Mouse (Mus musculus): Measurements from ENCODE around the gene Ak4. TPM values are rescaled to one million over a fixed set of nuclear protein-coding genes. Genes with fewer than 3 reads are reported as not detected.
A peak's percentile ranks its signal among the peaks of the same experiment; 100 is the strongest.

The Ak4 gene
- total RNA-seq, 2 experiments from 2014 or later: 84.1 to 87.1 TPM

DNA sequence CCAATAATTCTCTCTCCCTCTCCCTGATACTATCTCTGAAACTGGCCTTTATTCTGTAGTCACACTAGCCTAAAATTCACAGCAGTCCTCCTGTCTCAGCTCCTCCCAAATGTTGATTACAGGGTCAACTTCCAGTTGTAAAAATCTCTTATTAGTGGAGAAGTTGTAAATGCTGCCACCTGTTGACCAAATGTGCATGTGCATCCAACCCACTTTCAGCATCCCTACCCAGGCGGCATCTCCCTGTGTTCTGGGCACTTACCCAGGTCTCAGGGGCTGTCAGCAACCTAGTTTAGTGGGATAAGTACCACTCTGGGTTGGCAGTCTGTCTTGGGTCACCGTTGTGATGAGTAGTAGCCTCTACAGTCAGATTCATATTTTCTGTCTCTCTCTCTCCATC, 39.3 kb downstream of the Ak4 start:
- peak; percentile 53 to 85 for DNase-seq (ENCODE audit: low spot score in 2 of 2)

DNA sequence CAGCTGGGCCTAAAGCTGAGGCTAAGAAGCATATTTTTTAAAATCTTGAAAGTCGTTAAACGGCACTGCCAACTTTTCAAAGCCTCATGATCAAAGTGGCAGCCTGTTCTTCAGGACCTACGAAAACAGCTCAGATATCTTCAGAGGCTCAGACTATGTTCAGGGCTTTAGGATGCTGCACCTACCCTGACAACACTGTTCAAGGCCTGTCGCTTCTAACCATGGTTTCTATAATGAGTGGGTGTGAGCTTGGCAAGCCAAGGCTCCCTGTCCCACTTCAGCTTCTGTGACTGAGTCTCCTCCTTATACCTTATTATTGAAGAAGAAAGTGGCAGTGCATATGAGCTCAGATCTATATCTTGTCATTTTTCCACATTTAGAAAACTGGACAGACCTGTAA, 40.3 kb downstream of the Ak4 start:
- DNase-seq (ENCODE audit: low spot score in 2 of 2): no peak

DNA sequence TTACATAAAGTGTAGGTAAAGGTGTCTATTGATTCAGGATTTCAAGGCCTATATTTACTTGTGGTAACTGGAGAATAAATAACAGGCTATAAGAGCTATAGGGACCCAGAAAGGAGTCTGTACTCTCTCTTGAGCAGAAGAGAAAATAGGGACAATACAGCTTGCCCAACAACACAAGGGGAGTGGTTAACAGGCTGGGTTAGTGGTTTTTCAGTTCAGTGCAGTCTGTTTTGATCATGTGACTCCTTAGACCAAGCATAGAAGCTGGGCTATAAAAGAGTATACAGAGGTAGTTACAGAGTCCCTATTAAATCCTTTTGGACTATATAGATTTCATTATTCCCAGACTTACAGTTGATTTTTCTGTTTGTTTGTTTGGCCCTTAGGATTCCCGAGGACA, 41.0 kb downstream of the Ak4 start:
- no peak for DNase-seq (ENCODE audit: low spot score in 2 of 2)

DNA sequence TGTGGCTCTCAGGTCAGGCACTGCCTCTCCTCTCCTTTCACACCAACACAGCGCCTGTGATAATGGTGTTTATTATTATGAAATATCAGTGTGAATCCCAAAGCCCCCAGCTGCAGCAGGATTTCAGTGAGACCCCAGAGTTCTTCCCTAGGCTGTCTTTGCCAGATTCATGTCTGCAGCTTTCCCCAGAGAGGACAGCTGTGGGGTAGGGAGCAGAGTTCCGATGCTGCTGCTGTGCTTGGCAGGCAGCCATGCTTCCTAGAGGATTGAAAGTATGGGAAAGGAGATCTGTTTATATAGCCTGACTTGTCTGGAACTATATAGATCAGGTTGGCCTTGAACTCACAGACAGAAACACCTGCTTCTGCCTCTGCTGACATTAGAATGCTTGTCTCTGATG, 43.0 kb downstream of the Ak4 start:
- DNase-seq (ENCODE audit: low spot score in 2 of 2): no peak

DNA sequence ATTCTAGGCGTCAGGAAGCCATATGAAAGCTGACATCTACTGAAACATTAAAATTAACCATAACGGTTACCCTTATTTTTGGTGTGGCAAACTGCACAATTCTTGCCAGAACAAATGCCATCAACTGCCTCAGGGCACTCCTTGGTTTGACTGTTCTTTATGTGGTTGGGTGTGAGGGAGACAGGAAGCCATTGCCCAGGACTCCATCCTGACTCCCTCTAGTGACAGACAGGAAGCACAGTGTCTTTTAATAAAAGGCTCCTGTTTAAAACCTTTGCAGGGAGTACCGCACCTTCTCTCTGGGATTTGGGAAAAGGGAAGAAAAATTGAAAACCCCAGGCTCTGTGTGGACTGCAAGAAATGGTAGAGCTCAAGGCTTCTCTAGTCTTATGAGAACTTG, 47.2 kb downstream of the Ak4 start:
- no peak for DNase-seq (ENCODE audit: low spot score in 2 of 2)

DNA sequence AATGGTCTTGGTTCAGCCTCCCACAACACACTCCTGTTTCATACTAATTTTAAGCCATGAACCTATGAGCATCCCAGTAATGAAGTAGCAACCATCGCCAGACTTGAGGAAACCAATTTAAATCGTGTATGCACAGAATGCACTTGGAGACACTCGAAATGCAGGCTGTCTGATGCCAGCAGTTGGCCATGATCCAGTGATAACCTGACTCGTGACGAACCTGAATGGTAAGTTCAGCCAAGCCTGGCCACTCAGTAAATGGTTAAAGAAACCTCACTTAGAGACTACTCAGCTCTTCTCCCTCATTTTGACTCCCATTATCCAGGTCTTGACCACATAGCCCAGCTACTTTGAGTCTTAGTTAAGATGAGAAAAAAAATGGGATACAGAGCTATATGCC, 50.2 kb downstream of the Ak4 start:
- DNase-seq (ENCODE audit: low spot score in 2 of 2): no peak

DNA sequence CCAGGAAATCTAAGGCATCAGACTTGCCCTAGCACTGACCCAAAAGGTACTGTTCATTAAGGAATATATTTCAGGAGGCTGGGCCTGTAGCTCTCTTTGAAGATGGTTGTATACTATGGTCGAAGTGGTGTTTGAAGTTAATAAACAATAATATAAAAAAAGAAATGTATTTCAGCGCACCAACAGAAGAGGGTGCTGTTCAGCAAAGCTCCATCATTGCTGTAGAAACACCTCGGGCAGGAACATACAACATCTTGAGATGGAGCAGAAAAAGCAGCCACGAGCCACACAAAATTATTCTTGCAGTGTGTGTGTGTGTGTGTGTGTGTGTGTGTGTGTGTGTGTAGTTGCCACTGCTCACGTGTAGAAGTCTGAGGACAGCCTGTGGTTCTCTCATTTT, 51.5 kb downstream of the Ak4 start:
- DNase-seq (ENCODE audit: low spot score in 2 of 2): peak in 1 of 2 experiments; percentile 35

DNA sequence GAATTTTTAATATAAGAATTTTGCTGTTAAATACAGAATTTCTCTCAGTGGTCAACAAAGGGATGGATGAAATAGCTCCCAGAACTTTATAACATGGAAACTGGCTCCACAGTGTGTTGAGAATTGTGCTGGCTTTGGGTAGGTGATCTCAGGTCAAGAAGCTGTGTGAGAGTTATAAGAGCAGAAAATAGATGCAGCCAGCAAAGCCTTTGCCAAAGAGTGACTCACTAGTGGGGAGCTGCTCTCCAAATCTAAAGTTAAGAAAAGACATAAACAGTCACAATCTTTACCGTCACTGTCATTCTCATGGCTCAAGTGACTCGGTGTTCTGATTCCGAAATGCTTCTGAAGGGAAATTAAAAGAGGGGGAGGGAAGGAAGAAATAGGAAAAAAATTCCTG, 53.7 kb downstream of the Ak4 start:
- DNase-seq (ENCODE audit: low spot score in 2 of 2): no peak

DNA sequence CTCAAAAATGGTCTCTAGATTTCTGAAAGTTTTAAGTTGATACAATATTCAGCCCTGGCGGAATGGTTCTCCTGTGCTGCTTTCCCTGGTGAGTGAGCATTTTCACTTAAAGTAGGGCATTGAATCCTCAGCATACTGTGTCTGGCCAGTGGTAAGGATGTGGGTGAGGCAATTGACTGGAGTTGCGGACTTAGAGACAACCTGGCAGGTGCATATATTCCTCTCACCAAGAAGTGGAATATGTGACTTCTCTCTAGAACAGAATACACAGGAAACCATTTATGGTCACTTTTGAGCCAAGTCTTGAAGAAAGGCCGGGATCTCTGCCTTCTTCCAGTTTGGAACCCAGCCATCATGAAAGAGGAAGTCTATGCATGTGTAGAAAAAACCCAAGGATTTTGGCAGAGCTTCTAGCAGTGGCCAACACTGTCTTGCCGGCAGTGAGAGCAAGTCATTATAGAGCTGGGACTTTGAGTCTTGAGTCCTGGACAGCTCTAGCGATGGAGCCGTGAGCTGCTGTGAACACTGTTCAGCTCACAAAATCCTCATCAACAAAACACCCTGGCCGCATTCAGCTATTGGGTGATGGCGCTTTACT, 71.3 kb downstream of the Ak4 start:
- DNase-seq (ENCODE audit: low spot score in 2 of 2): no peak

DNA sequence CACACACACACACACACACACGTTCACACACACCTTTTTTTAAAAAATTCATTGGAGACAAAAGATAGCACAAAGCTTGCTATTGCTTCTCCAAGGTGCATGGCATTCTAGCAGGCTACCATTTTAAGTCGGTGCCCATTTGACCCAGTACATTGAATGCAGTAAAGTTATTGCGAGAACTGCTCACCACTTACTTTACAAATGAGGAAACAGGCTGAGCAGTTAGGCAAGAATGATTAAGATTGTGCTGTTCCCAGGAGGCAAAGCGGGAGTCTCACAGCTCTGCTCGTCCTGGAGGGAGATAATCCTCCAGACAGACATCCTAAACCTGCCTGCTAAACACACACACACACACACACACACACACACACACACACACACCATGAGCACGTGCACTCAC, 72.6 kb downstream of the Ak4 start:
- no peak for DNase-seq (ENCODE audit: low spot score in 2 of 2)

DNA sequence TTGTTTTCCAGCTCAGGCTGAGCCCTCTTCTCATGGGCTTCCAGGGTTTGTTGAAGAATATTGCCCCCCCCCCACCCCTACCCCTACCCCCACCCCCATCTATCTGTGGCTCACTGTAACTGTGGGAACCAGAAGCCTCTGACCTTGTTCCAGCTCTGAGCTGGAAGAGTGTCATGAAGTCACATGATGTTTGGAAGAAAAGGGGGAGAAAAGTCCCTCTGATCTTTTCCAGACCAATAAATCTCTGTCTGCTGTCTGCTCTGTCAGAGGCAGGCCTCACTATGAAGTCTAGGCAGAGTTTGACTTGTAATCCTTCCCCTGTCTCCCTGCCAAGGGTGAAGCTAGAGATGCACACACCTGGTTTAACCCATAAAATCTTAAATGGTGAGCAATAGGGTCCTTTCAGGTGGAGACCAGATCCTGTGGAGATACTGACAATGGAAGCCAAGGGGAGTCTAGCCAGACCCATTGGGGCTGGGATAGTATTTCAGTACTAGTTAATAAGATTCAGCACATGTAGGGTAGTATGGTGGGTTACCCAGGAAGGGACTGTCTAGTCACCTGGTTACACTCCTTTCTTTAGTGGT, 74.6 kb downstream of the Ak4 start:
- DNase-seq (ENCODE audit: low spot score in 2 of 2): no peak

DNA sequence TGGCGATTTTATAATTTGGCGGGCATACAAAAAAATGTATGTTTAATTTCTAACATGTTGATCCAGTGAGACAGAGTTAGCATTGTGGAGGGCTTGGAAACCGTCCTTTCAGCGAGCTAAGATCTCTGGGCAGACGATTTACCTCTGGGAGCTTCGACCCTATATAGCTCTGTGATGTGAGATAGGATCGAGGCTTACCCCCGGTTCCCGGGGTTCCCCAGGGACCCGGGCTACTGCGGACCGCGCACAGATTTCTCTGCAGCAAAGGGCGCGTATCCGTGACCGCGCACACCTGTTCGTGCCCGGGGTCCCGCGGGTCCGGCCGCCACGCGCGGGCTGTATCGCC, 77.1 kb downstream of the Ak4 start:
- DNase-seq (ENCODE audit: low spot score in 2 of 2): no peak

DNA sequence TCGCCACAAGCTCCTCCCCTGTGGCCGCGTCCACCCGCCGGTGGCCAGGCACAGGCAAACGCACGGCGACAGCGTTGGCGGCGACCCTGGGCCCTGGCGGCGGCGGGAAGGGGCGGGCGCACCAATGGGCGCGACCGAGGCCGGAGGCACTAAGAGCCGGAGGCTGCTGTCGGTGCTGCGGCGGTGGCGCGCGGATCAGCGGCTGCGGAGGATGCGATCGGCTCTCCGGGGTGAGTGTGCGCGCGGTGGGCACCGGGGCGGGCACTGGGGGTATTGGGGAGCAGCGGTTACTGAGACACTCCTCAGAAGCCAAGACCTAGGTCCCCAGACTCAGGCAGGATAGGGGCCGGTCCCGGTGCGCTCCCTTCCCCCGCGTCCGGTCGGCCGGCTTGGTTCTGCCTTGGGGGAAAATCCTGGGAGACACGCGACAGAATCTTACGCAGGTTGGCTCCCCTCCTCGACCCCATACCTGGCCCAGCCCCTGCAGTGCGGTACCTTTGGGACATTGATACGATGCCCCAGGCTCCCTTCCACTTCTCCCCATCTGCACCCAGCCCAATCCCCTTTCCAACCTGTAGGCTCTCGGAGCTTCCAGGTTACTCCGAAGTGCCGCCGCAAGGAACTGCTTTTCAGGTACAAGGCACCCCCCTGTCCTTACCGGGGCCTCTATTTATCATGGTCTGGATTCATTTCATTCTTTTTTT, 77.6 kb downstream of the Ak4 start, which contains the start of gene Dnajc6:
Dnajc6 (plus strand) TSS at position 115 of the 704 bp plus-strand sequence.
- DNase-seq (ENCODE audit: low spot score in 2 of 2): no peak

DNA sequence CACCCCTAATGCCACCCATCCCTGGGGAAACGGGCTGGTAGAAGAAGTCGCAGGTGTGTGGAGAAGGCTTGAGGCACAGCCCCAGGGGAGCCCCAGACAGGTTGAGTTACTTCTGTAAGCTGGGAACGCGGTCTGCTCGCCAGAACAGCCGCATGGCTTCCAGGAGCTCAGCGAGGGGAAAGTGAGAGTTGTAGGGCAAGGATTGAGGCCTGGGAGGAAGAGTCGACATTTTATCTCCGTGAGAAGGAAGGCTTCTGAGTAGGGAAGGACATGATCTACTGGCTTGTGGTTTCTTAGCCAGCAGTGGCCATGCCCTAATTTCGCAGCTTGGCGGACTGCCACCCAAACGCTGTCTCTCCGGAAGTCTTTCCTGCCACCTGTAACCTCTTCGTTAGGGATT, 78.3 kb downstream of the Ak4 start:
- DNase-seq (ENCODE audit: low spot score in 2 of 2): no peak

DNA sequence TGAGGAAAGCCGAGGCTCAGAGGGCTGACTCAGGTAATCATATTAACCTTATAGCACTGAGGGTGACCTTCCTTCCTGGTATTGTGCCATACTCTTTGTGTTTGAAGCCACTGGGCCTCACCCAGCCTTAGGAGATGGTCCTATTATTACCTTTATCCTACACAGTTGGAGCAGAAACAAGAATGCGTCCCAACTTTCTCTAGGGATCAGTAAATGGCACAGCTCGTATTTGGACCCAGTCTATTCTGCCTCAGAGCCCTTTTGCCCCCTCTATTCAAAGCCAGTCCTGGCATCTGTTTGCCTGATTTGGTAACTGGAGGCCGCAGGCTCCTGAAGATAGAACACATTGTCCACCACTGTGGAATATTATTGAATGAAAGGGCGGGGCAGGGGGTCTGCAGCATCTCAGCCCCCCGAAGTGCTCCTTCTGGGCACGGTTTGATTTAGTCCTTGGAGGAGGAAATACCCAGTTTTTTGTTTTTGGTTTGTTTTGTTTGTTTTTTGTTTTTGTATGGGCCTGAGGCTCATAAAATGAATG, 85.5 kb downstream of the Ak4 start:
- no peak for DNase-seq (ENCODE audit: low spot score in 2 of 2)

DNA sequence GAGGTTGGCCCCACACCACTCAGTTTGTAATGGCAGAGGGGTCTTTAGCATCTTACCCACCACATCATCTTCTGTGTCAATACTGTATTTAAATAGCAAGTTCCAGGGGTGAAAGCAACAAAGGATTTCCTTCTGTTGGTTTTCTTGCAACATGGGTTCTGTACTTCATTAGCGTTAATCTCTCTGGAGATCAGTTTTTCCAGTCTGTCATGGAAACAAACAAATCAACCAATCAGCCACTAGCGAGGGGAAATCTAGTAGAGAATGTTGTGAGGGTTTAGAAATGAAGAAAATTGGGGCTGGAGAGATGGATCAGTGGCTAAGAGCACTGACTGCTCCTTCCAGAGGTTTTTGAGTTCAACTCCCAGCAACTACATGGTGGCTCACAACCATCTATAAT, 86.9 kb downstream of the Ak4 start:
- DNase-seq (ENCODE audit: low spot score in 2 of 2): no peak

DNA sequence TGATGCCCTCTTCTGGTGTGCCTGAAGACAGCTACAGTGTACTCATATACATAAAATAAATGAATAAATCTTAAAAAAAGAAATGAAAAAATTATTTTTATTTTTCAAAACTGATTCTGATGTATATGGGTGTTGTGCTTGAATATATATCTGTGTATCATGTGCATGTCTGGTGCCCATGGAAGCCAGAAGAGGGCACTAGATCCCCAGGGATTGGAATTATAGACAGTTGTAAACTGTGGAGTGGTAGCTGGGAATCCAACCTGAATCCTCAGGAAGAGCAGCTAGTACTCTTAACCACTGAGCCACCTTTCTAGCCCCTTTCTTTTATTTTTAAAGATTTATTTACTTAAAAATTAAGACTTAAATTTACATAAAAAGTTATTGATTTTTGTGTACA, 87.3 kb downstream of the Ak4 start:
- DNase-seq (ENCODE audit: low spot score in 2 of 2): no peak

DNA sequence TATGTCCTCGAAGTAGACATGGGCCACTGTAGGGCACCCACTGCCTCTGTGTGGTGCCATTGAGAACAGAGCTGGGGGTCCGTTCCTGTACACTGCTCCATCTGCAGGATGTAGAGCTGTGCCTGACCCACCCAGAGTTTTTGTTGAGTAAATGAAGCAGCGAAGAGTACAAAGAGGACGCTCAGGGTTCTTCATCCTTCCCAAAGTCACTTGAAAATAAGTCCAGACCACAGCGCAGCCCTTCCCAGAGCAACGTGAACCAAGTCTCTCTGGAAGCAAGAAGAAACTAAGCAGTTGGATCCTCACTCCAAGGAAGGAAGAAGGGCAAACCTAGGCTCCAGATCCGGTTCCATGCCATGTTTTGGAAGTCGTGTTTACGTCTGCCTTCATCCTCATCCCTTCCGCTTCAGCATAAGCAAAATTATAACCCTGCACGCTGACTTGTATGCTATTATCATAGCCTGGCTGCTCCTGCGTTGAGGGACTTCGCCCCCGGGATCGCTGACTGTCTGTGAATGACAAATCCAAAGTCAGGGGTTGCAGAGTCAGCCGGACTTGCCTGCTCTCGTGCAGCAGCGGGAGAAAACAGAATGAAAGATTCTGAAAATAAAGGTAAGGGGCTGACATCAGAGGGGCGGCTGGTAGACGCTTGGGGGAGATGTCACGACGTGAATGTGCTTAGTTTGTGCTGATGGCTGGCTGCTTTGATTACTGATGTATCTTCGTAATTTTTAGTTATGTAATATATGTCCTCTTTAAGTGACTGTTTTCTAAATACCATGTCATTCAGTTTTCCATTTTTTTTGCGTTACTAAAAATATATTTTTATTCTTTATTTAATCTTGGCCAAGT, 88.7 kb downstream of the Ak4 start:
- DNase-seq (ENCODE audit: low spot score in 2 of 2): peak; percentile 70 to 88

DNA sequence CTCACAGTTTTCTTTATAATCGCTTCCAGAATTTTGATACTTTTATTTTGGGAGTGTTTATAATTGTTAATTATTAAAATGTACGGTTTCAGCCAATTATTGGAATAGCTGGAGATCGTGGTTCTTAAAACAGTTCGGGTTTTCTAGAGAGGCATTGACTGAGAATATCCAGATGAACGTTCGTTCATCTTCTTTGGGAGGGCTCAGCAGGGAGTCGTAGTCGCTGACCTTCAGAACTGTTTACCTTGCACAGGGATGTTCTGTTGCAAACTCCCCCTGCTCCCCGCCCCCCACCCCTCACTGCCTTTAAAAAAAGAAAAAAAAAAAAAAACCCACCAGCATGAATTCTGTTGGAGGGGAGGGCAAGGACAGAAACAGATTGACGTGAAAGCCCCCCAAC, 89.4 kb downstream of the Ak4 start:
- no peak for DNase-seq (ENCODE audit: low spot score in 2 of 2)

DNA sequence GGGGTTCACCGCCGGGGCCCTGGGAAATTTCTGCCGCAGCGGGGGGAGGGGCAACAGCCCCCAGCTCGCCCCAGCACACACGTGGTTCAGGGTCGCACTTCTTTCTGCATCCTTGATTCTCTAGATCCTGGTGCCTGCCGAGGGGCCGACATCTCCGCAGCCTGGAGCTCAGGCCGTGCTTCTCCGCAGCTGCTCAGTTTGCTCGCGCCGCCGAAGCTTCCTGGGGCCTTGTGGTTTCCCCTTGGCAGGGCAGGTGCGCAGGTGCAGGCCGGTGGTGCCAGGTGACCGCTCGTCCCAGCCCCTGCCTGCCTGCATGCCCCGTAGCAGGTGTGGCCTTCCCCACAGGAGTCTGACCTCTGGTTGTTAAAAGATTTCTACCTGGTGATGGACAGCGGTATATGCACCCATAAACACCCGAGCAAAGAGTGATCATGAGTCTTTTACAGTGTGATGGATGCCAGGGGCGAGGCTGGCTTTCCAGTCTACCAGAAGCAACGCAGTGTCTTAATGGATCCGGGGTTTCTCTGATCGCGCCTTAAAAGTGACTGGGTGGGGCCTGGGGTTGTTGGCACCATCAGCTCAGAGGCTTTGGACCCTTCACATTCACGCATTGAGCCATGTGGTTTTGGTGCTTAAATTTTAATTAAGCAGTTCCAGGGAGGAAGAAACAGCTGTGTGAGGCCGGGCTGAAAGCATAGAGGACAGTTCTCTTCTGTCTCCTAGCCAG, 89.9 kb downstream of the Ak4 start:
- DNase-seq (ENCODE audit: low spot score in 2 of 2): peak; percentile 11 to 47

All from layer of hippocampus, adult 18-20 months (tissue).